Mouse (Mus musculus): ENCODE measurements around the gene Proser1.

GRCm38 (mm10) chr3:53463765-53464114, 274 bp downstream of the Proser1 start:
- no peak for TF ChIP-seq CTCF (IDR thresholded peaks at IDR 0.05; ENCODE audit: low read depth, low read length)
- TF ChIP-seq POLR2A (IDR thresholded peaks at IDR 0.05; ENCODE audit: insufficient read depth, low read length): no peak
